Mouse (Mus musculus): ENCODE results near the gene Ttc21a.

- TF ChIP-seq CHD2 (IDR thresholded peaks at IDR 0.05; ENCODE audit: low read depth, low read length) (no peak), HCFC1 (IDR thresholded peaks at IDR 0.05; ENCODE audit: borderline replicate concordance, insufficient read depth, low read length) (no peak), MAFK (IDR thresholded peaks at IDR 0.05; ENCODE audit: insufficient read depth, low read depth, low read length) (no peak), ZNF384 (IDR thresholded peaks at IDR 0.05; ENCODE audit: low read depth, low read length) (no peak), ZC3H11A (IDR thresholded peaks at IDR 0.05; ENCODE audit: borderline replicate concordance, low read depth, low read length) (no peak)
Observed at GRCm38 (mm10) chr9:120016956-120017355, 79.5 kb downstream of the Ttc21a start.
